Mouse (Mus musculus): ENCODE measurements at regions not wholly inside any gene's neighbourhood (a gene's known extent, or its start where the extent isn't known, plus 50 kb on each side); places are given as distances from the start of the nearest gene placed in this dataset.

DNA sequence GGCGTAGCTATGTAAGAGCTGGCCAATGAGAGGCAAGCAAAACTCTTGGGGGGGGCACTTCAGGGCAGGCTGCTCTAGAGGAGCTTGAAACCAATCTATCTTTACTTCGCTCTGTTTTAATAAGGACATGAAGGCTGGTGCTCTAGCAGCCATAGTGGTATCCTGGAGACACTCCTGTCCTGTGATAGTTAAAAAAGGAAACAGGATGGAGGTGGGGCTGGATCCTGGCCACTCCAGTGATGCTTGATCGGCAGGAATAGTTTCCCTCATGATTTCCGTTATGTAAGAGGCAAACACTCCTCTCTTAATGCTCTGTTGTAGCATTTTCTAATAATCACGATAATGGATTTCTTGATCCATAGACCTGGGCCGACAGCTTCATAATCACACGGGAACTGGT is 266.1 kb downstream of the Sox9 start:
- Histone ChIP-seq H3K4me3 (no peak overlapping the region), H3K36me3 (peaks cover 14% of the 10 kb centered on the region), H3K27me3 (no peaks in the 10 kb centered on the region), H3K27ac (no peak overlapping the region), H3K4me1 (peaks cover 23% of the 10 kb centered on the region), H3K9ac (no peak overlapping the region), H3K9me3 (no peaks in the 10 kb centered on the region), H3K4me2 (replicated peaks) (no peak overlapping the region)
- no peak for ATAC-seq (ENCODE audit: low FRiP score, low read depth)
- WGBS: 82% methylated on average over 7 of the region's 7 CpGs

DNA sequence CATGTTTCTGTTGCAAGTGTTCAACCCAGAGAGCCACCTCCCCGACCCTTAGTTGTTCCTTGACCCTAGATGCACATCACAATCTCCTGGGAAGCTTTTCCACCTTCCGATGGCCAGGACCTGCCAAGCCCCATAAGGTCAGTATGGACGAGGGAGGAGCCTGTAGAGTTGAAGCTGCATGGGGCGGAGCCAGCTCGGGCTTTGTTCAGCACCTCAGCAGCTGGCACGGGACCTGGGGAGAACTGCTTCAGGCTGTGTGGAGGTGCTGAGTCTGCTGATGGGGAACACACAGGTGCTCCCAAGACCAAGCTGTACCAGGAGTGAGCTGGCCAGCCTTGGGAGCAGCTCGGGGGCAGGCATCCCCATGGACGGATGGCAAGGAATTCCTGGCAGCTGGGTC is 267.6 kb downstream of the Sox9 start:
- 57% methylated on average over 8 of the region's 8 CpGs for WGBS
- Histone ChIP-seq H3K9me3 (no peaks in the 10 kb centered on the region), H3K4me1 (peaks cover 23% of the 10 kb centered on the region), H3K9ac (no peak overlapping the region), H3K27me3 (no peaks in the 10 kb centered on the region), H3K4me3 (no peak overlapping the region), H3K36me3 (peaks cover 3% of the 10 kb centered on the region), H3K27ac (no peak overlapping the region), H3K4me2 (replicated peaks) (no peak overlapping the region)
- no peak for ATAC-seq (ENCODE audit: low FRiP score, low read depth)

DNA sequence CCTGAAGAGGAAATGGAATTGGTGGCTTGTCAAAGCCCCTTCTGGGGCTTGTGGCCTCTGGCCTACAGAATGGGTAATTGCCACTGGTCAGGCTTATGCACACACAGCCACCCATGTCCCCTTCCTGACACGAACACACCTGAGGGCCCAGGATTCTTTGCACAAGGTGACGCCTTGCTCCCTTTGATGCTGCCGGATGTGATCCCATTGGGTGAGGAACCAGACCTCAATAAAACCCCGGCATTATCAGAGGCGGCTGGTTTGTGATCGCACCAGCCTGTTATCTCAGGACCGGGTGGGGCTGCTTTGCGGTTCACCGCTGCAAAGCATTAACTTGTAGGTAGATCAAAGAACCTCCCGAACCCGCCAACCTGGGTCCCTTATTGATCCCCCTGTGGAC is 270.5 kb downstream of the Sox9 start:
- Histone ChIP-seq H3K4me3 (no peak overlapping the region), H3K27ac (no peak overlapping the region), H3K36me3 (peaks cover 9% of the 10 kb centered on the region; the same call in 1 of the 2 replicates), H3K27me3 (no peaks in the 10 kb centered on the region), H3K9me3 (no peaks in the 10 kb centered on the region), H3K4me1 (peaks cover 25% of the 10 kb centered on the region), H3K4me2 (replicated peaks) (no peak overlapping the region), H3K9ac (no peak overlapping the region)
- ATAC-seq (ENCODE audit: low FRiP score, low read depth): no peak
- 91% methylated on average over 11 of the region's 11 CpGs for WGBS

DNA sequence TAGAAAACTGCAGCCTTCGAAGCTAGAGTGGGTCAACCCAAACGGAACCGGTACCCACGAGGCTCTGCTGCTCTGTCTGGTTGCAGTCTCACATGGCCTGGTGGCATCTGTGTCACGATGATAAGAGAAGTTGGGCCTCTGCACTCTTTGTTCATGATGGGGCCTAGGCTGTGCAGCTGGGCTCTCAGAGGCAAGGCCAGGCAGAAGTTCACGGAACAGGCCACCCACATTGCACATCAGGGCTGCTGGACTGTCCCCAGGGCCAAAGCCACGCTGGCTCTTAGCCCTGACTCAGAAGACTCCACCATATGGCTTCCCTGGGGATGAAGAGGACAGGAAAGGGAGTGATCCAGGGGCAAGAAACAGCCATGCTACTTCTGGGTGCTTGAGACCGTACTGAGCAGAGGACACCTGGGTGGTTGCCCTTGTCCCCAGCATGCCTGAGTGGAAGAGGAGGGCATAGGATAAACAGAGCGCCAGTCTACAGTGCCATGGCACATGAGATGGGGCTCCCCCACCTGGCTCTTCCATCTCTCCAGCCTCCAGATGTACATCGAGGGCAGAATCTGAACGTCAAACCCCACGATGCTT is 274.1 kb downstream of the Sox9 start:
- ATAC-seq (ENCODE audit: low FRiP score, low read depth): peak; percentile 5; the same call in 1 of the 2 replicates

DNA sequence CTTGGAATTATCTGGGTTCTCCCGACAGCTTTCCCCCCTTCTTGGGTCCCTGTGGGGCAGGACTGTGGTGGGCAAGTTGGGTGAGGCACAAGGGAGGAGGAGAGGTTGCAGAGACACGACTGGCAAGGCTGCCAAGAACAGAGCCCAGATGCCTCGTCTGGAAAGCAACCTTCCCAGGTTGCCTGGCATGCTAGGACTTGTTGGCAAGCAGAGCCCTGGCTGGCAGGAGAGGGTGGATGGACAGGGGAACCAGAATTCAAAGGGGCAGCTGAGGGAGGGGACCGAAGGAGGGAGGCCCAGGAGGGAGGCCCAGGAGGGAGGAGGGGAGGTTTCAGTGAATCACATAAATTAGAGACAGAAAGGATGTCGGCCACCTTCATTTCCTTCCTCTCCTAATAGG is 274.8 kb downstream of the Sox9 start:
- no peak; the same call in 1 of the 2 replicates for ATAC-seq (ENCODE audit: low FRiP score, low read depth)

More for the DNA sequence above, 274.1 kb downstream of the Sox9 start:
- peaks cover 9% of the 10 kb centered on the region; the same call in 1 of the 2 replicates for H3K36me3 ChIP-seq
- no peak overlapping the region for H3K27ac ChIP-seq
- H3K4me3 ChIP-seq: no peak overlapping the region
- no peaks in the 10 kb centered on the region for H3K9me3 ChIP-seq
- no peak overlapping the region for H3K4me2 ChIP-seq (replicated peaks)
- whole genome bisulfite sequencing: 66% methylated on average over 12 of the region's 12 CpGs
- no peaks in the 10 kb centered on the region for H3K27me3 ChIP-seq
- H3K9ac ChIP-seq: no peak overlapping the region
- H3K4me1 ChIP-seq: peaks cover 41% of the 10 kb centered on the region

DNA sequence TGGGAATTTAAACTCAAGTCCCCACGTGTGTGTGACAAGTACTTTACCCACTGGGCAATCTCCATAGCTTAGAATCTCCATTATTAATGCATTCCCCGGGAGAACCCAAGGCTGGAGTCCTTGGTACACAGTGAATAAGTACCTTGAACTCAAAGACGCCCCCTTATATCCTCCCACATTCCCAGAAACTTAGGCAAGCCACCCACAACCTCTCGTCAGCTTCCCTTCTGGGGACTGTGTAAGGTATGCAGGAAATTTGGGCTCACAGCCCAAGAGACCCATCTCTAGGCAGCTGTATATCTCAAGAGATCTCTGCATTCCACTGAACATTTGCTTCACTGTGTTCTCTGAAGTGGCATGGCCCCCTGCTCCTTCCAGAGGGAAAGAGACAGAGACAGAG is 288.3 kb downstream of the Sox9 start:
- H3K27ac ChIP-seq: no peak overlapping the region
- H3K9me3 ChIP-seq: no peaks in the 10 kb centered on the region
- H3K27me3 ChIP-seq: no peaks in the 10 kb centered on the region
- ATAC-seq (ENCODE audit: low FRiP score, low read depth): no peak
- H3K36me3 ChIP-seq: no peaks in the 10 kb centered on the region
- 84% methylated on average over 4 of the region's 4 CpGs for whole genome bisulfite sequencing
- H3K4me2 ChIP-seq (replicated peaks): no peak overlapping the region
- 0 out of 2 replicates have a peak, but pooled peaks cover 8% of the 10 kb centered on the region for H3K4me1 ChIP-seq
- H3K4me3 ChIP-seq: no peak overlapping the region
- H3K9ac ChIP-seq: no peak overlapping the region

More for the DNA sequence above, 274.8 kb downstream of the Sox9 start:
- no peaks in the 10 kb centered on the region for H3K27me3 ChIP-seq
- peaks cover 44% of the 10 kb centered on the region for H3K4me1 ChIP-seq
- no peak overlapping the region; the same call in 1 of the 2 replicates for H3K4me2 ChIP-seq (replicated peaks)
- no peak overlapping the region for H3K4me3 ChIP-seq
- H3K9ac ChIP-seq: no peak overlapping the region
- H3K27ac ChIP-seq: no peak overlapping the region
- peaks cover 9% of the 10 kb centered on the region; the same call in 1 of the 2 replicates for H3K36me3 ChIP-seq
- 10% methylated on average over 5 of the region's 5 CpGs for WGBS
- no peaks in the 10 kb centered on the region for H3K9me3 ChIP-seq

DNA sequence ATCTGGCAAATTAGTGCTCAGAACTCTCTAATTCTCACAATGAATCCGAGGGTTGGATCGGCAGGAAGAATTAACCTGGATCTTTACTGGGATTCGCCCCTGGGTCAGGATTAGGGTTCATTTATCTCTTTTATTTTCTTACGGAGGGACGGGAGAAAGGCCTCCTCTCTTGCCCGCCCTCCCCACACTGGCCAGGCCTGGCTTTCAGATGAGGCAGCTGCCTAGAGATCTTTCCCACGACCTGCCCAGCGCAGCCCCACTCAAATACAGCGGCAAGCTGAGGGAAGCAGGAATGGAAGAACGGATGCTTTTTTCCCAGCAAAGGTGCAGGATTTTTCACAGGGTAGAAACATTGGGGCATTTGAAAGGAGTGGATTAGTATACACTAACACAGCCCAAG is 289.9 kb downstream of the Sox9 start:
- Histone ChIP-seq H3K27ac (no peak overlapping the region), H3K9ac (no peak overlapping the region), H3K36me3 (no peaks in the 10 kb centered on the region), H3K4me1 (0 out of 2 replicates have a peak, but pooled peaks cover 8% of the 10 kb centered on the region), H3K27me3 (no peaks in the 10 kb centered on the region), H3K4me3 (no peak overlapping the region), H3K9me3 (no peaks in the 10 kb centered on the region), H3K4me2 (replicated peaks) (no peak overlapping the region)
- ATAC-seq (ENCODE audit: low FRiP score, low read depth): no peak
- WGBS: 34% methylated on average over 10 of the region's 10 CpGs

DNA sequence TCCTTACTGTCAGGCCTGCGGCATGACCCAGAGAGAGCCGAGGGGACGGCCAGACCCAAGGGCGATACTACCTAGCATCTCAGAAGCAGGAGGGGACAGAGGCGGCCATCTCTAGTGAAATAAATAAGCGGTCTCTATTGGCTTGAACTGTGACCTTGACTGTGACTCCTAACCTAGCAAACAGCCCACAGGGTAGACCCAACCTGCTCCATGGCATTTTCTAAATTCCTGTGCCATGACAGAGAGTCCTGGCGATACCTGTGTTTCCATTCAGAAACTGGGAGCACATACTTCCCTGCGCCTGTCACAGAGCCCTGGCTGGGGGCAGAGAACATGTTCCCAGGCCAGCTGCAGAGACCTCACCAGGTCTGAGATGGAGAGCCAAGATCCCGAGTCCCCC is 292.3 kb downstream of the Sox9 start:
- H3K4me3 ChIP-seq: no peak overlapping the region
- no peak overlapping the region for H3K4me2 ChIP-seq (replicated peaks)
- H3K36me3 ChIP-seq: no peaks in the 10 kb centered on the region
- H3K9me3 ChIP-seq: no peaks in the 10 kb centered on the region
- peaks cover 12% of the 10 kb centered on the region; the same call in 1 of the 2 replicates for H3K4me1 ChIP-seq
- no peak for ATAC-seq (ENCODE audit: low FRiP score, low read depth)
- H3K9ac ChIP-seq: no peak overlapping the region
- no peaks in the 10 kb centered on the region for H3K27me3 ChIP-seq
- no peak overlapping the region for H3K27ac ChIP-seq
- 89% methylated on average over 9 of the region's 9 CpGs for WGBS

DNA sequence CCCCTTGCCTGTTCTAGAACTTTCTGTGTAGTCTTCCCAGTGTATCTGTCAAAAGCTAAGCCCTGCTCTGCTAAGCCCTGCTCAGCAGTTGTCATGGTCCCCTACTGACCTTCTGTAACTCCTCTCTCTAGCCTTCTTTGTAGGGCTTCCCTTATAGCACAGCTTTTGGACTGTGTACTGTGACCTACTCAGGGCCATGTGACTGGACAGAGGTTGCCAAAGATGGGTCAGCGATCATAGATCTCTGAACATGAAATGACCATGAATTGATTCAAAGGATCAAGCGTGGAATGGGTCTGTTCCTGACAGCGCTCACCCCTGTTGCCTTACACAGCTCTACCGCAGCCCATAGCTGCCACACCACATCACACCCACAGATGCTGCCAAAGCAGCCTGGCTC is 294.3 kb downstream of the Sox9 start:
- WGBS: 93% methylated on average over 4 of the region's 4 CpGs
- no peak for ATAC-seq (ENCODE audit: low FRiP score, low read depth)
- Histone ChIP-seq H3K9ac (no peak overlapping the region), H3K4me3 (no peak overlapping the region), H3K4me2 (replicated peaks) (no peak overlapping the region), H3K4me1 (peaks cover 7% of the 10 kb centered on the region; the same call in 1 of the 2 replicates), H3K9me3 (no peaks in the 10 kb centered on the region), H3K27me3 (no peaks in the 10 kb centered on the region), H3K27ac (no peak overlapping the region), H3K36me3 (no peaks in the 10 kb centered on the region)

DNA sequence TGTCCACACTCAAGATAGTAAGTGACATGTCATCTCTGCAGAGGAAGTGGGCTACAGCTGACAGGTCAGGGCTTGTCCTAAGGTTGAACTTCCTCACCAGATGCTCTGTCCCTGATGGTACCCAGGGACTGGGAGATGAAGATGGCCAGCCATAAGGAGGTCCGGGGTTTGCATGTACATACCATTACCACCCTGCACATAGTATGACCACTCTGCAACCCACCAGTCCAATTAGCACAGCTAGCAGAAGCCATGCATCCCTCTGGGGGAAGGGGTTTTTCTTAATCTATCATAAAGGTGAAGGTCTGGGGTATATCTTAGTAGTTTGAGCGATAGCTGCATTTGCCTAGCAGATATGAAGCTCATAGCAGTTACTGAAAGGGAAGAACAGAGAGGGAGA is 298.3 kb downstream of the Sox9 start:
- 94% methylated on average over 2 of the region's 2 CpGs for WGBS
- Histone ChIP-seq H3K27me3 (no peaks in the 10 kb centered on the region), H3K4me3 (no peak overlapping the region), H3K9me3 (no peaks in the 10 kb centered on the region), H3K4me1 (peaks cover 12% of the 10 kb centered on the region), H3K4me2 (replicated peaks) (no peak overlapping the region), H3K9ac (no peak overlapping the region), H3K36me3 (no peaks in the 10 kb centered on the region), H3K27ac (no peak overlapping the region)
- no peak for ATAC-seq (ENCODE audit: low FRiP score, low read depth)

DNA sequence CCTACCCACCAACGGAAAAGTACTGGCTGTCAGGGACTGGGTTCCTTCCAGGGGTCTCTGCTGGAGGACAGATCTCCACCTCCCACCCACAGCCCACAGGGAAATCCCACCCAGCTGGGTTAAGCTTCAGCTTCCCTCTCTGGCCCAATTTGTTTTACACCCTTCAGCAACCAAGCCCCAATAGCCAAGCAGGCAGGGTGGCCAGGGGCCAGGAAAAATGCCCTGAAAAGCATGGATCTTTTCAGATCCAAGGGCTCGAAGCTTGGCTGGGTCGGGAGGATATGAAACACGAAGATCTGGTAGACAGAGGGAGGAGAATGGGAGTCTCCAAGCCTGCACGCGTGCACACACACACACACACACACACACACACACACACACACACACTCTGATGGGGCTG is 302.4 kb downstream of the Sox9 start:
- Histone ChIP-seq H3K9ac (no peak overlapping the region), H3K27me3 (no peaks in the 10 kb centered on the region), H3K27ac (peak overlapping the region; percentile 44; the same call in 1 of the 2 replicates), H3K4me3 (no peak overlapping the region), H3K9me3 (no peaks in the 10 kb centered on the region), H3K4me2 (replicated peaks) (no peak overlapping the region), H3K4me1 (peaks cover 28% of the 10 kb centered on the region), H3K36me3 (no peaks in the 10 kb centered on the region)
- WGBS: 77% methylated on average over 6 of the region's 6 CpGs
- no peak for ATAC-seq (ENCODE audit: low FRiP score, low read depth)

DNA sequence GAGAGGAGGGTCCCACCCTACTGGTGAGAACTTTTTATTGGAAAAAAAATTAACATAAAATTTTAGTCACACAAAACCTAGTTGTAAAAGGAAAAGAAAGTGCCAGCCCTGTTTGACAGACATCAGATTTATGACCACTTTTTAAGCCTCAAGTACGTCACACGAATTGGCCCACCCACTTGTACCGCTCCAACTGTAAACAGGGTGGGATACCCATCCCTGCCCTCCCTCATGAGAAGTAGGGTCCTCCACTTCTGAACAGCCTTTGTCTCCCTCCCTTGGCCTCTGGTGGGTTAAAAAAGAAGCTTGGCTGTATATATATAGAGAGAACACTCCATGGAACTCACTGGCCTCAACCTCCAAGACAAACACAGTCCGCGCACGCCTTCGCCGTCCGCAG is 303.5 kb downstream of the Sox9 start:
- Histone ChIP-seq H3K4me2 (replicated peaks) (peak overlapping the region; percentile 7), H3K9ac (no peak overlapping the region), H3K27me3 (no peaks in the 10 kb centered on the region), H3K36me3 (no peaks in the 10 kb centered on the region), H3K9me3 (no peaks in the 10 kb centered on the region), H3K27ac (peak overlapping the region; percentile 23; the same call in 1 of the 2 replicates), H3K4me1 (peaks cover 28% of the 10 kb centered on the region), H3K4me3 (no peak overlapping the region)
- 62% methylated on average over 9 of the region's 9 CpGs for WGBS
- ATAC-seq (ENCODE audit: low FRiP score, low read depth): no peak; the same call in 1 of the 2 replicates

DNA sequence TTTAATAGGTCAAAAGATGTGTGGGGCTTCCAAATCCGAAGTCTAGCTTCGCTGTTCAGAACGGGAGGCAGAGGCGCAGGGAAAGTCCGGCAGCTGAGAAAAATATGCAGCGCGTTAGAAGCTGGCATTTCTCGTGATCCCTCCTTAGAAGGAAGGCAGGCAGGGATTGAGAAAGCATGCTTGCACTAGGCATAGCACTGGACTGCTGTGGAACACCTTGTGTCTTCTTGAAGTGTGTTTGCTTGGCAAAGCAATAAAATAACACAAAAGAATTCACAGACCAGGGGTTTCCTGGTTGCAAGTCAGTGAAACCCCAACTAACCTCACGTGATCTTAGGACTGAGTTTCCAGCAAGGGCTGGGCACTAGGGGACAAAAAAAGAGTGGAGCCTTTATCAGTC is 305.1 kb downstream of the Sox9 start:
- Histone ChIP-seq H3K4me3 (no peak overlapping the region), H3K27me3 (no peaks in the 10 kb centered on the region), H3K9me3 (no peaks in the 10 kb centered on the region), H3K9ac (no peak overlapping the region), H3K27ac (no peak overlapping the region), H3K4me1 (peaks cover 28% of the 10 kb centered on the region), H3K4me2 (replicated peaks) (0 out of 2 replicates have a peak overlapping the region, but pooled peaks have one; percentile 7), H3K36me3 (no peaks in the 10 kb centered on the region)
- ATAC-seq (ENCODE audit: low FRiP score, low read depth): no peak
- WGBS: 59% methylated on average over 9 of the region's 9 CpGs
